Mouse (Mus musculus) hindbrain, embryonic 13.5 days (tissue): ENCODE measurements around the gene Brip1. TPM values are rescaled to one million over a fixed set of nuclear protein-coding genes. Genes with fewer than 3 reads are reported as not detected.

Experiments
- ATAC-seq: fragments of 200-750 bp; cut with Nextera tagmentation; 2 replicates; pipeline ENCODE4 v1.8.0; 2017; ENCODE audit warnings: moderate TSS enrichment; ENCODE audit not compliant: low FRiP score
- H3K27ac ChIP-seq: fragments of 300-500 bp; sonication (generic); 2 replicates; pipeline ENCODE4 v1.5.1; 2015; ENCODE audit warnings: inconsistent platforms, mild to moderate bottlenecking, moderate library complexity
- H3K27me3 ChIP-seq: fragments of 300-500 bp; sonication (generic); 2 replicates; pipeline ENCODE4 v1.6.1; 2015; ENCODE audit warnings: mild to moderate bottlenecking, inconsistent platforms
- H3K36me3 ChIP-seq: fragments of 300-500 bp; sonication (generic); 2 replicates; pipeline ENCODE4 v1.6.1; 2015; ENCODE audit warnings: mild to moderate bottlenecking, inconsistent platforms
- H3K4me1 ChIP-seq: fragments of 300-500 bp; sonication (generic); replicated peaks from 2 replicates; pipeline ENCODE4 v1.6.1; 2015; ENCODE audit warnings: inconsistent platforms
- H3K4me2 ChIP-seq: fragments of 300-500 bp; sonication (generic); 2 replicates; pipeline ENCODE4 v1.6.1; 2015; ENCODE audit warnings: inconsistent platforms, mild to moderate bottlenecking, moderate library complexity
- H3K4me3 ChIP-seq: fragments of 300-500 bp; sonication (generic); 2 replicates; pipeline ENCODE4 v1.5.1; 2015; ENCODE audit warnings: mild to moderate bottlenecking, inconsistent platforms
- H3K9ac ChIP-seq: fragments of 300-500 bp; sonication (generic); 2 replicates; pipeline ENCODE4 v1.6.1; 2015; ENCODE audit warnings: mild to moderate bottlenecking, inconsistent platforms
- H3K9me3 ChIP-seq: fragments of 300-500 bp; sonication (generic); 2 replicates; pipeline ENCODE4 v1.6.1; 2016; ENCODE audit warnings: inconsistent platforms
- WGBS: fragments of 180-500 bp; shearing (Covaris S2); methylation state at CpG from one replicate; pipeline ENCODE4 v1.1.7; 2015; 5-methylcytosine and 5-hydroxymethylcytosine counted together
- polyA plus RNA-seq: library from polyadenylated mRNA; unstranded; fragments of >200 nt; fragmentation: Nextera tagmentation; extraction: Ambion mirVana; gene quantifications from 2 replicates; pipeline ENCODE4 v1.2.1, GENCODE M21; 2015

Brip1 gene
- polyA plus RNA-seq, 1 experiment from 2014 or later = 2.3 TPM

GRCm38 (mm10) chr11:86050430-86051280, 150.3 kb downstream of the Brip1 start:
- Histone ChIP-seq H3K36me3 (no peaks in the 10 kb centered on the region), H3K4me3 (no peak overlapping the region), H3K4me1 (0 out of 2 replicates have a peak, but pooled peaks cover 3% of the 10 kb centered on the region), H3K9ac (no peak overlapping the region), H3K9me3 (no peaks in the 10 kb centered on the region), H3K27me3 (no peaks in the 10 kb centered on the region), H3K4me2 (no peak overlapping the region), H3K27ac (no peak overlapping the region)
- ATAC-seq = no peak
- WGBS = 86% methylated on average over 8 of the region's 8 CpGs

DNA sequence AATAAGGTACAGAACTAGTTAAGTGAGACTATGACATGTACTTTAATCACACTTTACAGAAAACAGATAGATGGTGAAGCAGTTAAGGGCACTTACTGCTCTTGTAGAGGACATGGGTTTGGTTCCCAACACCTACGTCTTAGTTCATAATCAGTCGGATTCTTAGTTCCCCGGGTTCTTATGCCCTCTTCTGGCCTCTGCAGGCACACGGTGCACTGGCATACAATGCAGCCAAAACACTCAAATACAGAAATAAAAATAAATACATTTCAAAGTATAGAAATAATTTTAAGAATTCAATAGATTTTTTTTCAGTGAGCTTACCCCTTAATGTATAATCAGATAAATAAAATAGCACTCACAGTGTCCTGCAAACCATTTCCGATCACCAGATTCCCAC, 161.0 kb downstream of the Brip1 start:
- 68% methylated on average over 5 of the region's 5 CpGs for WGBS
- no peaks in the 10 kb centered on the region for H3K27me3 ChIP-seq
- H3K27ac ChIP-seq = peak overlapping the region; percentile 70; the same call in 1 of the 2 replicates
- no peak overlapping the region for H3K4me2 ChIP-seq
- peaks cover 12% of the 10 kb centered on the region for H3K4me1 ChIP-seq
- no peaks in the 10 kb centered on the region for H3K9me3 ChIP-seq
- no peak overlapping the region for H3K4me3 ChIP-seq
- no peaks in the 10 kb centered on the region for H3K36me3 ChIP-seq
- no peak overlapping the region for H3K9ac ChIP-seq
- ATAC-seq = no peak

DNA sequence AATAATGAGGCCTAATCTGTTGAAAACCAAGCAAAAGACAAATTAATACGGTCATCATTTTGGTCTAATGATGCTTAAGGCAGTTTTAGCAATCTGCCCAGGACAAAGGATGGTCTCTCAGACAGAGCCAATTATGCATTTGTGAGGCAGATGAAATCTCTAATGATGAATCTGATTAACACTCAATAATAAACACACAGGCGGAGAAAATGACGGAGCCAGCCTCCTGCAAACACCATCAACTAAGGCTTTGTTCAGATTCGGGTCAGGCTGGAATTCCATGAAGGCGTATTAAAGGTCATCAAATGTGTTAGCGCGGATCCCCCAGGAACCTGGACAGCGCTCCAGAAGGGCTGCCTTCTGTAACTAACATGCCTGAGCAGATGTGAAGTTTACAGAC, 161.6 kb downstream of the Brip1 start:
- H3K27me3 ChIP-seq = no peaks in the 10 kb centered on the region
- peak overlapping the region; percentile 70 for H3K27ac ChIP-seq
- no peaks in the 10 kb centered on the region for H3K9me3 ChIP-seq
- no peak overlapping the region for H3K9ac ChIP-seq
- no peak overlapping the region for H3K4me3 ChIP-seq
- peak overlapping the region; percentile 39 for H3K4me2 ChIP-seq
- H3K36me3 ChIP-seq = no peaks in the 10 kb centered on the region
- H3K4me1 ChIP-seq = peaks cover 12% of the 10 kb centered on the region
- no peak for ATAC-seq
- 28% methylated on average over 8 of the region's 8 CpGs for WGBS

GRCm38 (mm10) chr11:86038701-86039100, 162.3 kb downstream of the Brip1 start:
- Histone ChIP-seq H3K9me3 (no peaks in the 10 kb centered on the region), H3K27ac (no peak overlapping the region)
- WGBS = 69% methylated on average over 13 of the region's 13 CpGs

DNA sequence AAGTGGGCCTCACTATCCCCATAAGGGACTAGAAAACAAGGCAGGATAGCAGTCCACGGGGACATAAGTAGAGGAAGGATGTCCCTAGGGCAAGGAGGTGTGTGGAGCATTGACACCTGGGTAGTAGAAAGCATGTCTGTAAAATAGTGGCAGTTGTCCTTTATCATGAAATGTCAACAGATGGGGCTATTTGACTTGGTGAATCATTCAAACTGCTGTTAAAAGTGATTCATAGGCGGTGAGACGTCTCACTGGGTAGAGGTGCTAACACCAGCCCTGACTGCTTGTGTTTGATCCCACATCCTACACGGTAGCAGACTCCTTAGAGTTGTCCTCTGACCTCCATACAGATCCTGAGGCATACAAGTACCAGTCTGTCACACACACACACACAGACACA, 168.1 kb downstream of the Brip1 start:
- Histone ChIP-seq H3K4me2 (no peak overlapping the region), H3K4me1 (no peaks in the 10 kb centered on the region), H3K4me3 (no peak overlapping the region), H3K9ac (no peak overlapping the region), H3K36me3 (no peaks in the 10 kb centered on the region), H3K9me3 (no peaks in the 10 kb centered on the region), H3K27ac (no peak overlapping the region), H3K27me3 (no peaks in the 10 kb centered on the region)
- ATAC-seq = no peak
- 75% methylated on average over 4 of the region's 4 CpGs for WGBS

More at GRCm38 (mm10) chr11:86038701-86039100, 162.3 kb downstream of the Brip1 start:
- Histone ChIP-seq H3K36me3 (no peaks in the 10 kb centered on the region), H3K9ac (no peak overlapping the region), H3K27me3 (no peaks in the 10 kb centered on the region), H3K4me3 (no peak overlapping the region), H3K4me2 (no peak overlapping the region), H3K4me1 (peaks cover 12% of the 10 kb centered on the region)
- ATAC-seq = no peak

DNA sequence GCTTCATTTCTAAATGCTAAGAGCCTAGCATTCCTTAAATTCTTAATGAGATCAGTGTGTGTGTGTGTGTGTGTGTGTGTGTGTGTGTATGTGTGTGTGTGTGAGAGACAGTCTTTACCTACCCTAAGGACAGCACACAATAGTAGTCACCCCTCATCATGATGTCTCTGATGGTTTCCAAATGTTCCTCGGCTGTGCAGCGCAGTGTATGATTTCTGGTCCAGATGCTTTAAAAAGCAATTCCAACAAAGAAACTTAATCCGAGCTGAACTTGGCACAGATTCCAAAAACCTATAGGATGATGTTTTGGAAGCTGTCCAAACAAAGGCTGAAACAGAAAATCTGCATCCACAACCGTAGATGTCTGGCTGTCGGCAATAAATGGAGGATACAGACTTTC, 173.0 kb downstream of the Brip1 start:
- H3K27ac ChIP-seq = no peak overlapping the region
- H3K4me2 ChIP-seq = no peak overlapping the region
- no peaks in the 10 kb centered on the region for H3K27me3 ChIP-seq
- no peak overlapping the region for H3K4me3 ChIP-seq
- H3K4me1 ChIP-seq = peaks cover 9% of the 10 kb centered on the region; the same call in 1 of the 2 replicates
- no peak overlapping the region for H3K9ac ChIP-seq
- no peaks in the 10 kb centered on the region for H3K36me3 ChIP-seq
- no peaks in the 10 kb centered on the region for H3K9me3 ChIP-seq
- WGBS = 59% methylated on average over 5 of the region's 5 CpGs
- no peak for ATAC-seq

DNA sequence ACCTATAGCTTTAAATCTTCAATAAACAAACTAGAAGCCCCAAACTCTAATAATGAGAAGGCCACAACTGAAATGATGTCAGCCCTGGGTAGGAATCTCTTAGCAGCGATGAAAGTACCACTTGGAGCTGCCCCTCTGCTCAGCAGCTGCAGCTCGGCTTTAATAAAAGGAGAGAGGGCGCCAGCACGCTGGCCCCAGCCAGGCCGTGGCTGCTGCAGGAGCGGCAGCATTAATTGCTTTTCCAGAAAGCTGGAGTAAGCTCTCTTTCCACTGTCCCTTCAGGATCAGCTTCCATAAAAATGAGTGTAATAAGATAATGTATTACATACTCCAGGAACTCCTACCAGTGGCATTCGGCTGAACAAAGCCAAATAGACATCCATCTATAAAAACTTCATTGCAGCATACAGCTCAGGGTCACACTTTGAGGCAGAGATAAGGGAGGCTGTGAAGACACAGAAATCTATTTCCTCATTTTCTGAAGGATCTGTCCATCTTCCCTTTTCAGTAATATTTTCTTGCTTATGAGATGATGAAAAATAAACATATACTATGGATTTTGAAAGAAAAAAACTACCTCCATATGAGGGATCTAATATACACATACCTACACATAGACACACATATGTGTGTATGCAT, 174.3 kb downstream of the Brip1 start:
- Histone ChIP-seq H3K27ac (no peak overlapping the region), H3K4me3 (no peak overlapping the region), H3K36me3 (no peaks in the 10 kb centered on the region), H3K9ac (no peak overlapping the region), H3K27me3 (no peaks in the 10 kb centered on the region), H3K4me1 (peaks cover 13% of the 10 kb centered on the region; the same call in 1 of the 2 replicates), H3K9me3 (no peaks in the 10 kb centered on the region), H3K4me2 (no peak overlapping the region)
- WGBS = 13% methylated on average over 7 of the region's 7 CpGs
- ATAC-seq = no peak

DNA sequence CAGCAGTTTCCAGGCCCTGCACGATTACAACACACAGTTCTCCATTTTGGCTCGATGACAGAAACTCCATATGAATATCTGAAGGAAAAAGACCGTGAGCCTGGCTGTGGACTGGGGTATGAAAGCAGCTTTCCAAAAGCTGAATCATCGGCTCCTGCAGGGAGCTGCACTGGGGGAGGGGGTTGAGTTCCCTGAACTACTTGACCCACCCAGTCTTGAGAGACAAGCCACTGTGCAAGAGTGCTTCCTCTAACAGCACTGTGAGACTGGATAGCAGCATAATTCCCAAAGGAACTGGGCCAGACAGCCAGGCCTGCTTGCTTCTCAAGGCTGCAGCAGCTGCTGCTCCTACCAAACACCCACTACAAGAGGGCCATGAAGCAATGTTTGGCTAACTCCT, 178.6 kb downstream of the Brip1 start:
- Histone ChIP-seq H3K36me3 (no peaks in the 10 kb centered on the region), H3K4me3 (no peak overlapping the region), H3K27ac (no peak overlapping the region), H3K9me3 (no peaks in the 10 kb centered on the region), H3K4me1 (peaks cover 13% of the 10 kb centered on the region), H3K9ac (no peak overlapping the region), H3K4me2 (no peak overlapping the region), H3K27me3 (no peaks in the 10 kb centered on the region)
- WGBS = 57% methylated on average over 4 of the region's 4 CpGs
- no peak for ATAC-seq

- Histone ChIP-seq H3K9ac (no peak overlapping the region), H3K27me3 (no peaks in the 10 kb centered on the region), H3K36me3 (no peaks in the 10 kb centered on the region), H3K4me3 (no peak overlapping the region), H3K4me1 (peaks cover 8% of the 10 kb centered on the region), H3K27ac (no peak overlapping the region), H3K4me2 (no peak overlapping the region), H3K9me3 (no peaks in the 10 kb centered on the region)
- no peak for ATAC-seq
- WGBS = 68% methylated on average over 1 of the region's 1 CpGs
Measured at GRCm38 (mm10) chr11:86020033-86020432, 181.0 kb downstream of the Brip1 start.

GRCm38 (mm10) chr11:86016242-86016641, 184.8 kb downstream of the Brip1 start:
- Histone ChIP-seq H3K27me3 (no peaks in the 10 kb centered on the region), H3K4me3 (no peak overlapping the region), H3K9ac (no peak overlapping the region), H3K36me3 (no peaks in the 10 kb centered on the region), H3K4me2 (no peak overlapping the region), H3K27ac (no peak overlapping the region), H3K9me3 (no peaks in the 10 kb centered on the region), H3K4me1 (peaks cover 3% of the 10 kb centered on the region)
- WGBS = 67% methylated on average over 11 of the region's 11 CpGs
- ATAC-seq = no peak

GRCm38 (mm10) chr11:86013087-86013486, 187.9 kb downstream of the Brip1 start:
- peaks cover 3% of the 10 kb centered on the region for H3K4me1 ChIP-seq
- no peak overlapping the region for H3K4me3 ChIP-seq
- ATAC-seq = no peak
- no peaks in the 10 kb centered on the region for H3K27me3 ChIP-seq
- no peak overlapping the region for H3K9ac ChIP-seq
- no peaks in the 10 kb centered on the region for H3K9me3 ChIP-seq
- no peak overlapping the region for H3K27ac ChIP-seq
- WGBS = 81% methylated on average over 2 of the region's 2 CpGs
- no peaks in the 10 kb centered on the region for H3K36me3 ChIP-seq
- H3K4me2 ChIP-seq = no peak overlapping the region

- no peaks in the 10 kb centered on the region for H3K9me3 ChIP-seq
- 93% methylated on average over 4 of the region's 4 CpGs for WGBS
Measured at GRCm38 (mm10) chr11:86010458-86010857, 190.5 kb downstream of the Brip1 start.

More at GRCm38 (mm10) chr11:86010458-86010857, 190.5 kb downstream of the Brip1 start:
- Histone ChIP-seq H3K9ac (no peak overlapping the region), H3K36me3 (no peaks in the 10 kb centered on the region), H3K4me3 (no peak overlapping the region), H3K4me2 (no peak overlapping the region), H3K27ac (no peak overlapping the region), H3K27me3 (no peaks in the 10 kb centered on the region), H3K4me1 (no peaks in the 10 kb centered on the region)
- no peak for ATAC-seq
